Mouse (Mus musculus) limb, embryonic 14.5 days (tissue): Measurements from ENCODE around the gene Slc1a7. TPM values are rescaled to one million over a fixed set of nuclear protein-coding genes. Genes with fewer than 3 reads are reported as not detected.

ENCODE experiments used
- ATAC-seq: fragments of 200-750 bp; cut with Nextera tagmentation; 2 replicates; pipeline ENCODE4 v1.8.0; 2017; ENCODE audit warnings: low read depth, moderate number of reproducible peaks, moderate TSS enrichment; ENCODE audit not compliant: low FRiP score
- DNase-seq: peaks from one replicate; pipeline ENCODE4 v3.0.0-alpha.2; 2015; ENCODE audit warnings: low spot score
- H3K27ac ChIP-seq: fragments of 300-500 bp; sonication (generic); replicated peaks from 2 replicates; pipeline ENCODE4 v1.5.1; 2014; ENCODE audit warnings: low read depth, mild to moderate bottlenecking, low read length, moderate library complexity, mixed read lengths
- H3K27me3 ChIP-seq: fragments of 300-500 bp; sonication (generic); 2 replicates; pipeline ENCODE4 v1.6.1; 2014; ENCODE audit warnings: low read length, mixed read lengths; ENCODE audit not compliant: control insufficient read depth, insufficient read depth
- H3K36me3 ChIP-seq: fragments of 300-500 bp; sonication (generic); 2 replicates; pipeline ENCODE4 v1.6.1; 2014; ENCODE audit warnings: mild to moderate bottlenecking, low read length, moderate library complexity, mixed read lengths; ENCODE audit not compliant: control insufficient read depth, insufficient read depth
- H3K4me1 ChIP-seq: fragments of 300-500 bp; sonication (generic); 2 replicates; pipeline ENCODE4 v1.6.1; 2014; ENCODE audit warnings: antibody characterized with exemption, low read length, mixed read lengths; ENCODE audit not compliant: control insufficient read depth, insufficient read depth
- H3K4me2 ChIP-seq: fragments of 300-500 bp; sonication (generic); replicated peaks from 2 replicates; pipeline ENCODE4 v1.6.1; 2014; ENCODE audit warnings: low read depth, mild to moderate bottlenecking, low read length, moderate library complexity; ENCODE audit not compliant: severe bottlenecking
- H3K4me3 ChIP-seq: fragments of 300-500 bp; sonication (generic); replicated peaks from 2 replicates; pipeline ENCODE4 v1.5.1; 2014; ENCODE audit warnings: low read length
- H3K9ac ChIP-seq: fragments of 300-500 bp; sonication (generic); 2 replicates; pipeline ENCODE4 v1.6.1; 2014; ENCODE audit warnings: mild to moderate bottlenecking, low read depth, low read length, moderate library complexity; ENCODE audit not compliant: severe bottlenecking
- H3K9me3 ChIP-seq: fragments of 300-500 bp; sonication (generic); 2 replicates; pipeline ENCODE4 v1.6.1; 2016; ENCODE audit warnings: low read length; ENCODE audit not compliant: control insufficient read depth
- POLR2A ChIP-seq: fragments of 200-500 bp; IDR thresholded peaks from 2 replicates; pipeline ENCODE4 v1.8.0; 2012; ENCODE audit warnings: inconsistent platforms, mild to moderate bottlenecking, moderate library complexity, borderline replicate concordance; ENCODE audit not compliant: insufficient read depth, insufficient read length; ENCODE audit errors: extremely low read depth
- WGBS: fragments of 180-500 bp; shearing (Covaris S2); extraction: QIAGEN DNeasy Blood & Tissue Kit; methylation state at CpG from one replicate; pipeline ENCODE4 v1.1.7; 2014; 5-methylcytosine and 5-hydroxymethylcytosine counted together
- polyA plus RNA-seq, 2 experiments: library from polyadenylated mRNA; depleted of rRNA in 1 of 2; stranded (reverse) in 1 of 2; unstranded in 1 of 2; fragments of >200 nt; fragmentation: Nextera tagmentation in 1 of 2; extraction: Ambion mirVana in 1 of 2; gene quantifications; 2 replicates each; pipeline versions ENCODE4 v1.2.1 to v1.2.3; 2012 to 2014

Gene Slc1a7
- polyA plus RNA-seq, 2 experiments = 0.16 TPM; not detected in 1

DNA sequence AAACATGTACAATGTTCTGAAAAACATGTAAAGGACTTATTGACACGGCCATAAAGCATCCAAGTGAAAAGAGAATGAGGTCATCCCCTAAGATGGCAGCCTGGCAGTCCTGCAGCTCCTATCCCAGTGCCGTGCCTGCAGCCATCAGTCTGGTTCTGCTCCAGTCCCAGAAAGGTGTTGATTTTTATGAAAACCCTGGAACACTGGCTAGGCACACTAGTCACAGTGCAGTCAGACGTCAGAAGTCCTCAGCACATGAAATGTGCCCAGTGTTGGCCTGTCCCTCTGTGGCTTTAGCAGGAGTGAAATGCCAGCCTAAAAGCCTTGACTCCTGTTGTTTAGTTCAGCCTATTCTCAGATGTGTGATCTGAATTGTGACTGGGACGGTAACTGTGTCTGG, 92.6 kb downstream of the Slc1a7 start:
- H3K36me3 ChIP-seq = peaks cover 64% of the 10 kb centered on the region

DNA sequence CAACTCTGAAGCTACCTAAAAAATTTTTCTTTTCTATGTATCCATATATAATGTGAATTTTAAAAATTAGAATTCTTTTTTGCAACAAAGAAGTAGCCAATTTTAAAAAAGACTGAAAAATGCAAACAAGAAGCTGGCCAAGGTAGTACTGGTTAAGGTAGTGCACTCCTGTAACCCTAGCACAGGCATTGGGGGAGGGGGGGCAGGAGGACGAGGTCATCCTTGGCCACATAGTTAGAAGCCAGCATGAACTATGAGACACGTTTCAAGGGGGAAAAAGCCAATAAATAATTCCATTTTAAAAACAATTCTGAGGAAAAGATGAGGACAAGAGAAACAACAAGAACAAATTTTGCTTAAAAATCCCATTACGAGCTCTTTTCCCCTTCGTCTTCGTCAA, 94.4 kb downstream of the Slc1a7 start:
- Histone ChIP-seq H3K36me3 (peaks cover 61% of the 10 kb centered on the region), H3K4me2 (no peak overlapping the region), H3K9ac (no peak overlapping the region), H3K27ac (no peak overlapping the region), H3K27me3 (no peaks in the 10 kb centered on the region), H3K4me3 (no peak overlapping the region), H3K9me3 (no peaks in the 10 kb centered on the region), H3K4me1 (no peaks in the 10 kb centered on the region)
- TF ChIP-seq POLR2A = no peak
- ATAC-seq (no peak), DNase-seq (no peak)
- WGBS = 92% methylated on average over 5 of the region's 5 CpGs

More for the DNA sequence above, 92.6 kb downstream of the Slc1a7 start:
- no peak overlapping the region for H3K4me3 ChIP-seq
- H3K27me3 ChIP-seq = no peaks in the 10 kb centered on the region
- no peak overlapping the region for H3K27ac ChIP-seq
- WGBS = 79% methylated on average over 4 of the region's 4 CpGs
- no peak for DNase-seq
- no peak overlapping the region for H3K4me2 ChIP-seq
- no peak overlapping the region for H3K9ac ChIP-seq
- no peak for ATAC-seq
- no peaks in the 10 kb centered on the region for H3K9me3 ChIP-seq
- TF ChIP-seq POLR2A = no peak
- no peaks in the 10 kb centered on the region for H3K4me1 ChIP-seq

Other genes starting within 250 kb of the Slc1a7 start
- 10.5 and 15.7 TPM in 2 replicates for gene Lrp8, start 166.1 kb upstream of the Slc1a7 start, polyA plus RNA-seq (2012; rRNA removed)
- 3.2 and 4.1 TPM in 2 replicates for gene Lrp8, start 166.1 kb upstream of the Slc1a7 start, polyA plus RNA-seq (2014; fragmentation: Nextera tagmentation; extraction: Ambion mirVana)
- gene Magoh, start 88.6 kb upstream of the Slc1a7 start, polyA plus RNA-seq (2012; rRNA removed) = 150 and 252 TPM in 2 replicates
- 186 and 199 TPM in 2 replicates for gene Magoh, start 88.6 kb upstream of the Slc1a7 start, polyA plus RNA-seq (2014; fragmentation: Nextera tagmentation; extraction: Ambion mirVana)
- 139 and 189 TPM in 2 replicates for gene 0610037L13Rik, start 78.5 kb upstream of the Slc1a7 start, polyA plus RNA-seq (2012; rRNA removed)
- 159 and 163 TPM in 2 replicates for gene 0610037L13Rik, start 78.5 kb upstream of the Slc1a7 start, polyA plus RNA-seq (2014; fragmentation: Nextera tagmentation; extraction: Ambion mirVana)
- 25.4 and 29.2 TPM in 2 replicates for gene Cpt2, start 44.7 kb upstream of the Slc1a7 start, polyA plus RNA-seq (2012; rRNA removed)
- 27.5 and 32.7 TPM in 2 replicates for gene Cpt2, start 44.7 kb upstream of the Slc1a7 start, polyA plus RNA-seq (2014; fragmentation: Nextera tagmentation; extraction: Ambion mirVana)
- gene Podn, start 128.1 kb downstream of the Slc1a7 start, polyA plus RNA-seq (2012; rRNA removed) = 23.0 and 27.9 TPM in 2 replicates
- 3.5 and 4.4 TPM in 2 replicates for gene Podn, start 128.1 kb downstream of the Slc1a7 start, polyA plus RNA-seq (2014; fragmentation: Nextera tagmentation; extraction: Ambion mirVana)
- 78.9 and 112 TPM in 2 replicates for gene Scp2, start 176.7 kb downstream of the Slc1a7 start, polyA plus RNA-seq (2012; rRNA removed)
- gene Scp2, start 176.7 kb downstream of the Slc1a7 start, polyA plus RNA-seq (2014; fragmentation: Nextera tagmentation; extraction: Ambion mirVana) = 185 and 199 TPM in 2 replicates
- 85.4 and 96.4 TPM in 2 replicates for gene Echdc2, start 197.1 kb downstream of the Slc1a7 start, polyA plus RNA-seq (2012; rRNA removed)
- 56.5 and 59.6 TPM in 2 replicates for gene Echdc2, start 197.1 kb downstream of the Slc1a7 start, polyA plus RNA-seq (2014; fragmentation: Nextera tagmentation; extraction: Ambion mirVana)
- gene Zyg11a, start 249.7 kb downstream of the Slc1a7 start, polyA plus RNA-seq (2012; rRNA removed) = 0.09 and 0.13 TPM in 2 replicates
- 0.11 TPM in 1 of 2 replicates, not detected in the other for gene Zyg11a, start 249.7 kb downstream of the Slc1a7 start, polyA plus RNA-seq (2014; fragmentation: Nextera tagmentation; extraction: Ambion mirVana)